Mouse (Mus musculus) lung, postnatal 10 days (tissue): ENCODE data around the gene Galnt14.

Experiments used
- DNase-seq: peaks from one replicate; pipeline ENCODE4 v3.0.0; 2021

The Galnt14 gene

GRCm38 (mm10) chr17:73568204-73568603 lies 142.0 kb downstream of the Galnt14 start:
- no peak for DNase-seq

GRCm38 (mm10) chr17:73561149-73561548 lies 149.1 kb downstream of the Galnt14 start:
- DNase-seq, result no peak

- DNase-seq, result no peak
These were observed 150.0 kb downstream of the Galnt14 start for GRCm38 (mm10) chr17:73560208-73560784.

- no peak for DNase-seq
These were observed 150.8 kb downstream of the Galnt14 start for GRCm38 (mm10) chr17:73559498-73559897.

- no peak for DNase-seq
These were observed 153.2 kb downstream of the Galnt14 start for GRCm38 (mm10) chr17:73557101-73557500.

- no peak for DNase-seq
These were observed 153.8 kb downstream of the Galnt14 start for GRCm38 (mm10) chr17:73556436-73556835.

- DNase-seq, result no peak
These were observed 155.6 kb downstream of the Galnt14 start for GRCm38 (mm10) chr17:73554668-73555067.

- no peak for DNase-seq
These were observed 161.3 kb downstream of the Galnt14 start for GRCm38 (mm10) chr17:73548783-73549566.

- DNase-seq, result no peak
These were observed 162.1 kb downstream of the Galnt14 start for GRCm38 (mm10) chr17:73548119-73548518.

- DNase-seq, result no peak
These were observed 162.8 kb downstream of the Galnt14 start for GRCm38 (mm10) chr17:73547483-73547882.

GRCm38 (mm10) chr17:73541911-73542310 lies 168.3 kb downstream of the Galnt14 start:
- DNase-seq, result no peak

- no peak for DNase-seq
These were observed 169.1 kb downstream of the Galnt14 start for GRCm38 (mm10) chr17:73541233-73541570.

- DNase-seq, result no peak
These were observed 169.6 kb downstream of the Galnt14 start for GRCm38 (mm10) chr17:73540409-73541232.

- no peak for DNase-seq
These were observed 178.4 kb downstream of the Galnt14 start for GRCm38 (mm10) chr17:73531896-73532295.

- no peak for DNase-seq
These were observed 188.1 kb downstream of the Galnt14 start for GRCm38 (mm10) chr17:73522169-73522568.

GRCm38 (mm10) chr17:73519350-73519749 lies 190.9 kb downstream of the Galnt14 start:
- no peak for DNase-seq

- no peak for DNase-seq
These were observed 191.9 kb downstream of the Galnt14 start for GRCm38 (mm10) chr17:73518359-73518758.

- DNase-seq, result no peak
These were observed 194.7 kb downstream of the Galnt14 start for GRCm38 (mm10) chr17:73515506-73515905.

- no peak for DNase-seq
These were observed 195.4 kb downstream of the Galnt14 start for GRCm38 (mm10) chr17:73514862-73515261.

- DNase-seq, result no peak
These were observed 196.0 kb downstream of the Galnt14 start for GRCm38 (mm10) chr17:73514258-73514657.

- DNase-seq, result no peak
These were observed 197.4 kb downstream of the Galnt14 start for GRCm38 (mm10) chr17:73512844-73513243.

- no peak for DNase-seq
These were observed 202.3 kb downstream of the Galnt14 start for GRCm38 (mm10) chr17:73507804-73508535.

- no peak for DNase-seq
These were observed 206.1 kb downstream of the Galnt14 start for GRCm38 (mm10) chr17:73504111-73504510.
